Mouse (Mus musculus): Measurements from ENCODE around the gene Mak. TPM values are rescaled to one million over a fixed set of nuclear protein-coding genes. Genes with fewer than 3 reads are reported as not detected.

The Mak gene
- total RNA-seq, 4 experiments from 2014 or later: not detected

DNA sequence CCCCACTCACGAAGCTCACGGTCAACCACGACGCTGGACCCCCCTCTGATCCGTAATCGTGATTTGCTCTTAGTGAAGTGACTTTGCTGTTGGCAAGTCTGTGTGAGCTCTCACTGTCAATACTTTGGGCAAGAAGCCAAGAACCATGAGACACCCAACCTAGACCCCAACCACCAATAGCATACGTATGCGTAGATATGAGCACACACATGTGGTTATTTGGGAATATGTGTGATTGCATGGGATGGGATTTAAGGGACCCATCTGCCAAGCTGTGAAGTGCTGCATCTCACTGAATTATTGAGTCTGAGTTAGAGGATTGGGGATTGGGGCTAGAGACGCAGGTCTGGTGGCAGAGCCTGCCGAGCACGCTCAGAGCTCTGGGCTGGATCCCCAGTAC is 7.9 kb downstream of the Mak start:
- DNase-seq (ENCODE audit: low spot score): no peak

DNA sequence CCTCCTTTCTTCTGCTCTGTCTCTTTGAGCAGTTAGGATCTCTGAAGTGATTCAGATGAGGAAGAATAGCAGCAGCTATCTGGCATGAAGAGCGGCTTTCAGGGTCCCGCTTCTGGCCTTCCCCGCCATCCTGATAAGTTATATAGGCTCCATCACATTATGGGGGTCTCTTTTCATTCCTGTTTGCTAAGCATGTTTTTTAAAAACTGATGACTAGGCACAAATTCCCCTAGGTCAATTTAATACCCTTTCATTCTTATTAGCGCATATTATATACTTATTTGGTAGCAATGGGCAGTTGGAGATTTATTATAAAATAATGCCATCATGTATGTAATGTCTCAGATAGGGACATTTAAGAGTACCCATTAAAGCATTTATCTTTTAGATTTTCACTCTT is 11.9 kb downstream of the Mak start:
- no peak for DNase-seq (ENCODE audit: low spot score)

DNA sequence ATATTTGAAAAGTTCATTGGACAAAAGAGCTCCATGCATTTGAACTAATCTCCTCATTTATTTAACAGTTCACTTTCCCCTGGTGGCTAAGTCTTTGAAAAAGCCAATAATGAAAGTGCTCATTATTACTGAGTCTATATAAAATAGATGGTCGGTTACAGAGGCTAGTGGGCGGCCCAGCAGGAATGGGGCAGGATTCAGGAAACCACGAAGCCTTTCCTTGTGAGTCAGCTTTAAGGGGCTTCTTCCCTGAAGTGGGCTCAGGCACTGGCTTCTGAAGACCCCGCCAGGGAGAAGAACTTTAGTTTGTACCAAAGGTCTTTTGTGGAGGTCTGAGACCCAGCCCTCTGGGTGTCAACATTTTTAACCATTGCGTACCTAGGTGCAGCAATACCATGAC is 27.5 kb downstream of the Mak start:
- DNase-seq (ENCODE audit: low spot score): no peak

DNA sequence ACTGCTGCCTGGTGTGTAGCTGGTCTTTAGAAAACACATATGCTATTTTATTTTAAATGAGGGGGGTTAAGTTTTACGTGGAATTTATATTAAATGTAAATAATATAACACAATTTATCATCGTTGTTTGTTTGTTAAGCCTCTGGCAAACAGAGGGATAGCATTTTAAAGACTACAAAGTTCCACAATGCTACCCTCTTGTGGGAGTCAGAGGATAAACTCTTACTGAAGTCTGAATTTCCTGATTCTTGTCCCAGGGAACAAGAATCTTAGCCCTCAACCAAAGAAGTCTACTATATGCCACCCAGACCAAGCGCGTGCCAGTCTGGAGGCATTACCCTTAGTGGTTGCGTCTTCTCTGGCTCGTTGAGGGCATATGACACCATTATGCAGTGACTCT is 32.2 kb downstream of the Mak start:
- DNase-seq (ENCODE audit: low spot score): no peak

DNA sequence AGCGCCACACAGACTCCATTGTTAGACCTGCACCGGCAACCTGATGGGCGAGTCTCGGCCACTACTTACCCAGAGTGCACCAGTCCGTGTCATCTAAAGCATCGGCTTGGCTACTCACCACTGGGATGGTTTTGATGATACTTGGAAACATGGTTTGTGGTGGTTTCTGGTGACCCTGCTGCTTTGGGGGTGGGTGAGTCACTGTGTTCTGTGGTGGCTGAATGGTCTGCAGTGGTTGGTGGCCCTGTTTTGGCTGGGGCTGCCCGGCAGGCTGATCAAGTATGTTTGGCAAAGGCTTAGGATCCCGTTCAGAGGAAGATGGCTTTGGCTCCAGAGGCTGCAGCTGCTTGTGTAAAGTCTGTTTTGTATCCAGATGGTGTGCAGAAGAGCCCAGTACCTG is 33.6 kb downstream of the Mak start:
- DNase-seq (ENCODE audit: low spot score): no peak

DNA sequence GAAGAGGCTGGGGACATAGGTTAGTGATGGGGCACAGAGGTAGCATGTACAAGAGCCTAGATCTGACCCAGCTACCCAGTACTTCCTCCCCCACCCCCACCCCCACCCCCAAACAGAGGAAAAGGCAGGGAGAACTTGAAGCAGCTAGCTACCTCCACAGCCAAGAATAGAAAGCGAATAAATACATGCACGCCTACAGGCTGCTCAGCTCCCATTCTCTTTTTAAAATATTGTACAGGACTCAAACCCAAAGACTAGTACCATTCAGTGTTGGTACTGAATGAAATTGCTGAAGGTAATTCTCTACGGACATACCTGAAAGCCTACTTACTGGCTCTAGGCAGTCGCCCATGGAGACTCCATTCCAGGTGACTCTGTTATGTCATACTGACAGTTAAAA is 37.0 kb downstream of the Mak start:
- no peak for DNase-seq (ENCODE audit: low spot score)

DNA sequence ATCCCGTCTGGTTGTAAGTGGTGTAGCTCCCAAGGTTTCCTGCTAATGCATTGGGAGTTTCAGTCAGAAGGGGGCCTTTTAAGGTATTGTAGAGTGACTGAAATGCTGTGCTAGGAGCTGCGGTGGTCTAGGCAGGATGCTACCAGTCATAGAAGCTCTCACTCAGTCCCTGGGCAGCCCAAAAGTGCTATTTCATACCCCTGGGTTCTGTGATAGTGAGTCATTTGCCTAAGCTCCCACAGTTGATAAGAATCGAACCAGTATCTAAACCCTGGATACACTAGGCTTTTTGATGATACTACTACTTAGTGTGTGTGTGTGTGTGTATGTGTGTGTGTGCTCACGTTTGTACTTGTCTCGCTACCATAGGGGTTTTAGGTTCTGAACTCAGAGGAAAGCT is 49.4 kb downstream of the Mak start:
- DNase-seq (ENCODE audit: low spot score): no peak

DNA sequence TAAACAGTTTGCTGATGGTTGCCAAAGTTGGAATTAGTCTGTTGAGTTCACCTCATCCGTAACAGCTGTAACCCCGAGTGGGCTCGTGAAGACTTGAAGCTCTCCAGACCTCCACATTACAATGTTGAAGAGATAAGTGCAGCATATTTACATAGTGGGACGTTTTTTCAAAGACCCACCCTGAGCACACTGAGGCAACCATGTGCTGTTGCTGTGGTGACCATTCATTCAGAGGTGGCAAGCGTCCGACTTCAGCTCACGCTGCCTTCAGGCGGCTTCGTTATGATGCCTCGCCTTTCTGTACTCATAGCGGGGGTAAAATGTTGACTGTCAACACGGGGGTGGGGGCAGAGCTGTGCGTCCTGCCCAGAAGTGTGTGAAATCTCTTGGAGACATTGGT is 57.4 kb downstream of the Mak start:
- DNase-seq (ENCODE audit: low spot score): no peak

DNA sequence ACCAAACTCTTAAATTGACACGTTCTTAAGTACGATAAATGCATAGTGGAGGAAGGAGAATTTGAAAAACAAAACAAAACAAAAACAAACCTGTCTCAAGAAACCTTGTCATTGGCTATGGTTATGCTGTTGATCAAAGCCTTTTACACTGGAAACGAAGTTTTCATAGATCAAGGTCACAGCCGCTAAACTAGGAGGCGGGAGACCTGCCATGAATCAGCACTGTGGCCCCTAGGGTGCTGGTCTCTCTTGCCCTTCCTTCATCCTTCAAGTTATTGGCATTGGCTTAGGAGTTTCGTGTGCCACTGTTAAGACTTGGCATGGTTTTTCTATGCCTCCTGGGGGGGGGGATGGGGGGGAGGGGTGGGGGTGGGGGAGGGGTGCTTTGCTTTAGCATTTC is 57.9 kb downstream of the Mak start:
- DNase-seq (ENCODE audit: low spot score): no peak

DNA sequence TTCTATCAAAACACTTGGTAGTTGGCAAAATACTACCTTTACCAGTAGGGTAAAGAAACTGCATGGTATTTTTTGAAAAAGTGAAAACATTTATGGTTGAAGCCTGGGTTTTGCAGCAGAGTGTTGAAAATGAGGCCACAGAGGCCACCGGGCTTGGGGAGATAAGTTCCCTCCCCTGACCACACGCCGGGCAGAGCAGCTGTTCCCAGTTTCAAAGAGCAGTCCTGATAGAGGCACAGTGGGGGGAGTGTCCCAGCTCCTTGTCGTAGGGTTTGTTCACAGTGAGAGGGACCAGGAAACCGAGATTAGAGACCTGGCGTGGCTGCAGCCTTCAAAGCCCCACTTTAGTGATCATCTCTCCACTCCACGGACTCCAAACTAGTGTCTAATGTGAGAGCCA is 59.0 kb downstream of the Mak start:
- no peak for DNase-seq (ENCODE audit: low spot score)

DNA sequence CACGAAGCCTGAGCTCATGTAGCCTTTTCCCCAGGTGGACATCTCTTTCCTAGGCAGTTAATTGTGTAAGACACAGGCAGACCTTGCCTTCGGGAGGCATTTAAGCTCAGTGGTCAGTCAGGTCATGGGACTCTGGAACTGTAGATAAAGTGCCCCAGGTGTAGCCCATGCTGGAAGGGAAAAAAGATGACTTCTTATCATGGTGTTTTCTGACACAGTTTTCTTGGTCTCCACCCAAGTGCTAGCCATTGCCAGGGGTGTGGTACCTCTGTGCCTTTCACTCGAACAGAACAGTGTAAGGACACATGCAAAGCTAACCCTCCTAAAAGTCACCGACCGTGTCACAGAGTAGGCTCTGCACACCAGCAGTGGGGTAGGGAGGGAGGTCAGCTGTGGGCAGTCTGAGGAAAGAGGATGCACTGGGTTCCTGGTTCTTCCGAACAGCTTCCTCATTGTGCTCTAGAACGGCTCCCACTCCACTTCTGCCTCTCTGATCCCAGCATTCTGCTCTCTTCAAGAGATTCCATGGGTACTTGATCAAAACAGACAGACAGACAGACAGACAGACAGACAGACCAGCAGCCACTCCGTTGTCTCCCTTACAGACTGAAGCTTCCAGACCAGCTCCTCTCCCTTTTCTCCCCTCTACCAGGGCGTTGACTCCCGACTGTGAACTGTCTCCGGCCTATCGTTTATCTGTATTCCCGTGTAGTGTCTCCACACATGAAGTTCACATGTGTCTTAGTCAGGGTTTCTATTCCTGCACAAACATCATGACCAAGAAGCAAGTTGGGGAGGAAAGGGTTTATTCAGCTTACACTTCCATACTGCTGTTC is 60.5 kb downstream of the Mak start:
- no peak for DNase-seq (ENCODE audit: low spot score)

DNA sequence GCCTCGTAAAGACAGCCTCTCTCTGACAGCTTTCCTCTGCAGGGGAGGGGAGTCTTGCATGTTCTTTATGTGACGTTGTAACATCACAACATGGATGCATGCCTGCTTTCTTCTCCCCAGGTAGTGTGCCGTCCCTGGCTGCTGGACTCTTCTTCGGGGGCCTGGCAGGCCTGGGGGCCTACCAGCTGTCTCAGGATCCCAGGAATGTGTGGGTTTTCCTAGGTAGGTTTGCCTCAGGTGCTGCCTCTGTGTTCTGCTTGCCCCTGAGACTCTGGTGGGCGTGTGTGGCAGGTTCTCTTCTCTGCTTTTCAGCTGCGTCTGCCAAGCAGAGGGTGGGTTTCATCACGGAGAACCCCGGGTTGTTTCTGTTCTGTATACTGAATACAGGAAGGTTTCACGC is 61.3 kb downstream of the Mak start:
- no peak for DNase-seq (ENCODE audit: low spot score)

DNA sequence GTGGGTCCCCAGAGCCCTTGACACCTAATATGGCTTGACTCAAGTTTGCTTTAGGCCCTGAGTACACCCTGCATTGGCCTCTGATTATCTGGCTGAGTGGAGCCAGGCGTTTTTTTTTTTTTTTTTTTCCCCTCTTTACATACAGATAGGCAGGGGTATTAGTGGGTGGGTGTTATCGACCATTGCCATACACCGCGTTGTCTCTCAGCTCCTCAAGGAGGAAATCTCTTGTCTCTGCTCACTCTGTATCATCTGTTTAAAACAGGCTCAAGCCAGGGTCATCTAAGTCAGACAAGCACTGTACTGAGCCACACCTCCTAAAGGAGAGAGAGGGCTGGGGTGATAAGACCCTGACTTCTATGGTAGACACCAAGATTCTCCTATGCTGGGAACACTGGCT is 61.7 kb downstream of the Mak start:
- DNase-seq (ENCODE audit: low spot score): no peak

DNA sequence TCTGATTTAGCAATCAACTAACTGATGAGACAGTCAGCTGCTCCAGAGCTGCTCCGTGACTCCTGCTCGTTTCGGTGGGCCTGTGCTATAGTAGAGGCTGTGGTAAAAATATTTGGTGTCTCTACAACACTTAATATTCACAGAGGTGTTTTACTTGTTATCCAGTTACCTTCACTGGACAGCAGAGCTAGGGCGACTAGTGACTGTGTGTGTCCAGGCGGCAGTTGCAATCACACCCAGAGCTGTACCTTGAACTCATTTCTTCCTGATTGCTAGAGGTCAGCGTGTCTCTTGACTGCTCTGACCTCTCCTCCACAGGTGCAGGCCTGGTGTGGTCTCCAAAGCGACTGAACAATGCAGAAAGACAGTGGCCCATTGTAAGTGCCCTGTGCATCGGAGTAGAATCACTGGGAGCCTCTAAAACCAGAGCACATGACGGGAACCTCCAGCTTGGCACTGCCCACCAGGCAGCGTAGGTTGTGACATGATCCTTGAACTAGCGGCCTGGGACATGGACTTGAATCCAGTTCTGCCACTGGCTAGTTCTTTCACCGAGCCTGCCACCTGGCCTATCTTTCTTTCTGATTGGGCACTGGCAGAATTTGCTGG is 62.6 kb downstream of the Mak start:
- DNase-seq (ENCODE audit: low spot score): no peak

DNA sequence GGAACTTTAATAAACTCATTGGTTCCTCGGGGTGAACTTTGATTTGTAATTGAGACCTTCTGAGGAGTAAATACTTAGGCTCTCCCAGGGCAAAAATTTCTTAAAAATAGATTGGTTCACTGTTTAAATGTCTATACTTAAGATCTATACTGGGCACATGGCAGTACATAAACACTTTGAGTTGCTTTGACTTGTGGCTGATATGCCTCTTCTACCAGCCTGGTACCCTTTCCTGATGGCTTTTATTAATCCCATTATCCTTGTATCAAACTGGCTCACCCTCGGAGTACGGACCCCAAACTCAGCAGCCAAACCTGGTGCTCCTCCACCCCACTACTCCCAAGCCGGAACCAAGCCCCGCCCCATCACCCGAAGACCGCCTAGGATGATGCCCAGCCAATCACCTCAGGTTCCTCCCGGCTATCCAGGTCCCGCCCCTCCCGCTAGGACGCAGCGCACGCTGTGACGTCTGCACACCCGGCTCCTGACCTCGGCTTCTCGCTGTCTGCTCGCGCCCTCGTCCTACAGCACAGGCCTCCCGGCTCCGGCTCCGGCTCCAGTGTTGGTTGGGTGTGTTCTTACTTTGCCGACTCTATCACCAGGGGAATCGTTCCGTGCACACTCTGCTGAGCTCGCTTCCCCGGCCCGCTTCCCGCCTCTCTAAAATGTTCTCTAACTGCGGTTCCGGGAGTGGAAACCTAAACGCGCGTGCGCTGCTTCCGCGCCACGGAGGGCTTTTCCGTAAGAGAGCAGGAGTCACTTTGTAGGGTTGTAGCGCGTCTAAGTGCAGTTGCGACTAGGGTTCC is 63.5 kb downstream of the Mak start, which contains the start of gene Tmem14c:
Tmem14c (plus strand) TSS at position 464 of the 806 bp plus-strand sequence.
- DNase-seq (ENCODE audit: low spot score): peak; percentile 93

DNA sequence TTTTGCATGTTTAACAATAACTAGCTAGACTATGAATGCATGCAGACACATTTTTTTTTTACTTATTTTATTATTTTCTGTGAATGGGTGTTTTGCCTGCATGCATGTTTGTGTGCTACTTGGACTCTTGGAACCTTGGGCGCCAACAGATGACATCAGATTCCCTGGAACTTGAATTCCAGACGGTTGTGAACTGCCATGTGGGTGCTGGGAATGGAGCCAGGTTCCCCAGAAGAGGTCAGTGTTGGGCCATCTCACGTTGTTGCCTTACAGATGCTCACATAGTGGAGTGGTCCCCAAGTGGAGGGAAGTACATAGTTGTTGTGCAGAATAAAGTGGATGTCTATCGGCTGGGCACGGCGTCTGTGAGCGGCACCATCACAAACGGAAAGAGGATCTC is 70.6 kb downstream of the Mak start:
- no peak for DNase-seq (ENCODE audit: low spot score)

DNA sequence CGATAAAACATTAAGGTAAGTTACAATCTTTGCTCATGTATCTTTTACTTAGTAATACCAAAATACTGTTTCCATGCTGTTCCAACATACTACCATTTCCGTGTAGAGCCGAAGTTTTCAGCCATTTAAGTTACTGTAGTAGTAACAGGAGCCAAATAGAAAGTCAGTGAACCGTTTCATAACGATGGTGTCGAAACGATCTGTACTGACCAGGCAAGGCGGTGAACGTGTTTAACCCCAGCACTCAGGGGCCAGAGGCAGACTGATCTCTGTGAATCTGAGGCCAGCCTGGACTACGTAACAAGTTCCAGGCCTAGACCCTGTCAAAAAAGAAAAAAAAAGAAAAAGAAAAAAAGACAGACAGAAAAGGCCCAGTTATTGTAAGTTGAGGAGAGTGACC is 71.2 kb downstream of the Mak start:
- DNase-seq (ENCODE audit: low spot score): no peak

DNA sequence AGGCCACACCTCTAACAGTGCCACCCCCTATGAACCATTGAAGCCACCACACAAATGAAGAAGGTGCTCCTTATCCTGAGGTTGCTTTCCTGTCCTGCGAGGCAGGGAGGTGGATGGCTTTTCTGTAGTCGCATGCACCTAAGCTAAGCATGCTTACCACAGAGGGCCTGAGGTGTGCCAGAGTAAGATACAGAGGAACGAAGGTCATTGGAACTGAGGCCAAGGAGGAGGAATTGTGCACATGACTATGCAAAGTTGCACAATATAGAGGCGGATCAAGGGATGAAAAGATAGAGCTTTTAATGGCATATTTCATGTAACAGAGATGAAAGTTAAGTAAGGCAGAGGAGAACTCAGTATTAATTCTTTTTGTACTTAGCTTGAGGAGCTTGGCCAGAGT is 73.3 kb downstream of the Mak start:
- no peak for DNase-seq (ENCODE audit: low spot score)

DNA sequence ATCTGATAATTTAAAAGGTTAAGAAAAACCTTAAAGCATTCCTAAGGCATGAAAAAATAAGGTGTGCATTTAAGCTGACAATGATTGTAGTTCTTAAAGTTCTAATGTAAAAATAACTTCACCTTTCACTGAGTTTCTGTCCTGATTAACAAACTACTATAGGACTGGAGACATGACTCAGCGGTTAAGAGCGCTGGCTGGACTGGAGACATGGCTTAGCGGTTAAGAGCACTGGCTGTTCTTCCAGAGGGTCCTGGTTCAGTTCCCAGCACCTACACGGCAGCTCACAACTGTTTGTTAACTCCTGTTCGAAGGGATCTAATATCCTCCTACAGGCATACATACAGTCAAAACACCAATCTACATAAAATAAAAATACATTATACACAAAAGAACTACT is 77.5 kb downstream of the Mak start:
- DNase-seq (ENCODE audit: low spot score): no peak

DNA sequence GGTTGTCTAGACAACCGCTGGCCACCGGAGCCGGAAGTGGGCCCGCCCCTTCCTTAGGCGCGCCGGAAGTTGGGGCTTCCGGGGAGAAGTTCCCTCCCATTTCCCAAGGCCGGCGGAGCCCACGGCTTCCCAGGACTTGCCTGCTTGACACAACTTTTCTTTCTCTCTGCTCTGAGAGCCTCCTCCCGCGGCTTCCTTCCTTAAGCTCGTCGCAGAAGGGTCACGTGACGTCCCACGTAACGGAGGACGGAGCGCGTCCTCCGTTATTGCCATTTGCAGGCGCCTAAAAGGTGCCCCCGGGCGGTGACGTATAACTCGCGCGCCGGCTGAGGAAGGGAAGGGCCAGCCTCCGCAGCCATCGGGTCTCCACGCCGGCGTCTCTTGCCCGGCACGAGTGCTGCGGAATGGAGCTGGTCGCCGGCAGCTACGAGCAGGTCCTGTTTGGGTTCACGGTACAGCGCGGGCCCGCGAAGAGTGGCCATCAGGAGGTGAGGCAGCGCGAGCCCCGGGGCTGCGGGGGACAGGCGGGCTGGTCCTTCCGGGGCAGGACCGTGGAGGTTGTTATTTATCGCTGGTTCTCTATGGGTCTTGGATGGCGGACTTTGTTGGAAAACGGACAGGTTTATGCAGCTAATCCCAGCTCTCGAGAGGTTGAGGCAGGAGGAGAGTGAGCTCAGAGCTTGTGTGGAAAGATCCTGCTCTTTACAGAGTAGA is 78.4 kb downstream of the Mak start, which contains the start of gene Pak1ip1:
Pak1ip1 (plus strand) TSS at position 98 of the 714 bp plus-strand sequence.
- peak; percentile 93 for DNase-seq (ENCODE audit: low spot score)

DNA sequence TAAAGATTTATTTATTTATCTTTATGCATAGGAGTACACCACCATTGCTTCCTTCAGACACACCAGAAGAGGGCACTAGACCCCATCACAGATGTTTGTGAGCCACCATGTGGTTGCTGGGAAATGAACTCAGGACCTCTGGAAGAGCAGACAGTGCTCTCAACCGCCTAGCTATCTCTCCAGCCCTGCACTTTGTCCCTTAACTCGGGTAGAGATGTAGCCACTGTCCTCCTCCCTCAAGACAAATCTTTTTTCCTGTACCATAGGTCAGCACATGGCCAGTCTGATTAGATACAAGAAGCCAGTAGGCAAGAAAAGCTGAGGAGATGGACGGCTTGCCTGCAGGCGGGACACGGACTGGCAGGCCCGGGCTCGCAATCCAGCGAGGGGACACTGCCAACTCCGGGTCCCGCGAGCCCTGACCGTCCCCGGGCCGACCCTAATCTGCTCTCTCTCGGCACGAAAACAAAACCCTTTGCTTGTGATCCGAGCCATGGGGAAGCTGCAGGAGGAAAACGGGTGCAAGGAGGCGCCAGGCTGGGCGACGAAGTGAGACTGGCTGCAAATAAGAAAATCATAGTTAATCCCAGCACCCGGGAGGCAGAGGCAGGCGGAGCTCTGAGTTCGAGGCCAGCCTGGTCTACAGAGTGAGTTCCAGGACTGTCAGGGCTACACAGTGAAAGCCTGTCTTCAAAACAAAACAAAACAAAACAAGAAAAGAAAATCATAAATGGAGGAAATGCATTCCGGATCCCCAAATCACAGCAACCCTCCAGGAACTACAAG is 79.2 kb downstream of the Mak start:
- peak; percentile 18 for DNase-seq (ENCODE audit: low spot score)
